Mouse (Mus musculus) ES-E14 (cell line): ENCODE data around the gene Ppm1k.

Experiments used
- CHD2 ChIP-seq: IDR thresholded peaks from 2 replicates; pipeline ENCODE4 v1.6.1; 2014; ENCODE audit warnings: mild to moderate bottlenecking, low read depth, low read length, inconsistent platforms
- HCFC1 ChIP-seq: IDR thresholded peaks from 2 replicates; pipeline ENCODE4 v1.6.1; 2012; ENCODE audit warnings: low read length, inconsistent platforms, borderline replicate concordance; ENCODE audit not compliant: insufficient read depth
- ZC3H11A ChIP-seq: IDR thresholded peaks from 2 replicates; pipeline ENCODE4 v1.6.1; 2012; ENCODE audit warnings: low read depth, mild to moderate bottlenecking, inconsistent platforms, low read length, borderline replicate concordance

DNA sequence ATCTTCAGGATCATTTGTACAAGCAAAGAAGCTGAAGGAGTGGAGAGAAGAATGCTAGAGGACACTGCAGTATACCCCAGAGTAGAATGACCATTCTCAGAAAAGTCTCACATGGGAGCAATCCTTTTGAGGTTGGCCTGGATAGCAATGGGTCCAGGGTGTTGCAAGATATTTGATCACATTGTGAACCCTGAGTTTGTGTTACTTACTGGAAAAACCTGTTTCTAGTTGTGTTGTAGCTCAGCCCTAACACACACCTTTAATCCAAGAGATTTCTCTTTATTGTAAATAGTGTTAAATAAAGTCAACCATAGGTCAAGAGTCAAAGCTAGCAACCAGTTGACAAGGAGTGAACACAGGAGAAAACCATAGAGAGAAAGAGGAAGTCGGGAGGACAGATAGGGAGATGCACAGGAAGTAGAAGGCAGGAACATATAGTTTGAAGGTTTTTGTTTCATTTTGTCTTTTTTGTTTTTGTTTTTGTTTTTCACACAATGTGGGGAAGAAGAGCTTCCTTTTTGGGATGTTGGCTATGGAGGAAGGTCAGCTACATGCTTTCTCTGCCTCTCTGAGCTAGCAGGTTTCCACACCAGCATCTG, 6.6 kb upstream of the Ppm1k start:
- TF ChIP-seq ZC3H11A (no peak), CHD2 (no peak), HCFC1 (no peak)
